Mouse (Mus musculus): Measurements from ENCODE around the gene Ccdc65.

The Ccdc65 gene

DNA sequence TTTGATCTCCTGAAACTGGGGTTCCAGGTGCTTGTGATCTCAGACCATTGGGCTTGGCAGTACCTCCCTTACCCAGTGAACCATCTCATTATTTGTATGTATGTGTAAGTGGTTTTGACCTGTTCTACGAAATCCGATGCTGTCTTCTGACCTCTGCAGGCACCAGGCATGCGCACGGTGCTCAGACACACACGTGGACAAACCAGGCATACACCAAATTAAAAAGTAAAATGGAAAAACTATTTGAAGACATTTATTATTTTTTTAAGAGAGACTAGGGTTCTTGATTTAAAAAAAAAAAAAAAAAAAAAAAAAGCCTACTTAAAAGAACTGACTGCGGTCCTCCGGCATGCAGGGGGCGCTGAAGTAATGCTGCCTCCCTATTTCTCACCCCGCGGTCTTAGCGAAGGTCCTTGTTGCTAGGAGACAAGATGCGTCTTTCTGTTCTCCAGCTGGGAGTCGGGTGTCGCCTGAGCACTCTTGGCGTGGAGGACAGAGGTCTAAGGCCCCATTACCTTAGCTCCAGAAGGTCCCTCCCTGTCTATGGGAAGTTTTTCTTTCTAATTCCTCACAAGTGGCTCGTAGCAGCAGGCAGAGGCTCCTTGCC is at the start of gene Ccdc65:
TSS of gene Ccdc65 (plus strand) at position 442 of the 607 bp plus-strand sequence.
- peak; percentile 87 for DNase-seq (ENCODE audit: low read depth)

DNA sequence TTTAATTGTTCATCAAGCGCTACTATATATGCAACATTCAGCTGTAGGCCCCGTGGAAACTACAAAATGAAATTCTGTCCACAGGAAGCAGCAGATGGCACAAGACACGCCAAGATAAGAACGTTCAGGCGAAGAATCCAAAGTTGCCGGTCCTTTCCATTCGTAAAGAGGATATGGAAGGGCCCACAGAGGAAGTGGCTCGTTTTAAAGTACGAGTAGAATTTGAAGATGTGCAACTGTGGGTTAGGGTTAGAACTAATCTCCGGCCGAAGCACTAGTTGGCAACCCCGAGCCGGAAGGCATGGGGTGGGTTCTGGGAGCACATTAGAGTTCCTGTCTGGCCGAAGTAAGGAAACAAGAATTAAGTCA is 45.8 kb upstream of the Ccdc65 start:
- DNase-seq (ENCODE audit: low read depth) = peak; percentile 78

DNA sequence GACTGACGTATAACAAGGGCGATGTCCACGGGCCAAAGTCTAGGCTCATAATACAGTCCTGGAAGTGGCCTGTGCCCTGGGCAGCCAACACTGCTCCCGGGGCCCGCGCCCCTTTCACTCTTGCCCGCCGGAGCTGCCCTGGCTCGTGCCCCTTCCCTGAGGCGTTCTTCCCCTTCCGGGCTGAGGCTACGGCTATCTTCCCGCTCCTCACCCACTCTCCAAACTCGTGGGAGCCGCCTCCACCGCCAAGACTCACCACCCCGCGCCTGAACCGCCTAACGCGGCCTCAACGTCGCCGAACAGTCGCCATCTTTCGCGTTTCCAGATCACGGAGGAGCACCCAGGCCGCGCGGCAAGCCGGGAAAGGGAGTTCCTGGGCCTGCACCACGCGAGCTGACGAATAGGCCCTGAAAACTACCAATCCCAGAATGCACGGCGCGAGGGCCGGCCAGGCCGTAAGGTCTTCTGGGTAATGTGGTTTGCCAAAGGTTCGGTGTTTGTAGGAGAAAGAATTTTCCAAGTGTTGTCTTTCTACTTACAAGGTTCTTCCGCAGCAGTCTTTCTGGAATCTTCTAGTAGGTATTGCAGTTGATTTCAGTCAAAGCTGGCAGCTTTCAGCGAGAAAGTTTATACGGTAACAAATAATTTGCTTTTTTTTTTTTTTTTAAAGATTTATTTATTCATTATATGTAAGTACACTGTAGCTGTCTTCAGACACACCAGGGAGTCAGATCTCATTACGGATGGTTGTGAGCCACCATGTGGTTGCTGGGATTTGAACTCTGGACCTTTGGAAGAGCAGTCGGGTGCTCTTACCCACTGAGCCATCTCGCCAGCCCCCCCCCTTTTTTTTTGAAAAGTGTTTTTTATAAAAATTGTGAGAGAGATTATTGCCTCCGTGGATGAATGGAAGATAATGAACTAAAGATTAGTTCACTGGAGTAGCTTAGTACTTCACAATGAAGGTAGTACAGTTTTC is 45.2 kb upstream of the Ccdc65 start, which contains the start of gene Ddx23:
TSS of gene Ddx23 (minus strand) at position 328 of the 979 bp plus-strand sequence.
- DNase-seq (ENCODE audit: low read depth) = peak; percentile 96

DNA sequence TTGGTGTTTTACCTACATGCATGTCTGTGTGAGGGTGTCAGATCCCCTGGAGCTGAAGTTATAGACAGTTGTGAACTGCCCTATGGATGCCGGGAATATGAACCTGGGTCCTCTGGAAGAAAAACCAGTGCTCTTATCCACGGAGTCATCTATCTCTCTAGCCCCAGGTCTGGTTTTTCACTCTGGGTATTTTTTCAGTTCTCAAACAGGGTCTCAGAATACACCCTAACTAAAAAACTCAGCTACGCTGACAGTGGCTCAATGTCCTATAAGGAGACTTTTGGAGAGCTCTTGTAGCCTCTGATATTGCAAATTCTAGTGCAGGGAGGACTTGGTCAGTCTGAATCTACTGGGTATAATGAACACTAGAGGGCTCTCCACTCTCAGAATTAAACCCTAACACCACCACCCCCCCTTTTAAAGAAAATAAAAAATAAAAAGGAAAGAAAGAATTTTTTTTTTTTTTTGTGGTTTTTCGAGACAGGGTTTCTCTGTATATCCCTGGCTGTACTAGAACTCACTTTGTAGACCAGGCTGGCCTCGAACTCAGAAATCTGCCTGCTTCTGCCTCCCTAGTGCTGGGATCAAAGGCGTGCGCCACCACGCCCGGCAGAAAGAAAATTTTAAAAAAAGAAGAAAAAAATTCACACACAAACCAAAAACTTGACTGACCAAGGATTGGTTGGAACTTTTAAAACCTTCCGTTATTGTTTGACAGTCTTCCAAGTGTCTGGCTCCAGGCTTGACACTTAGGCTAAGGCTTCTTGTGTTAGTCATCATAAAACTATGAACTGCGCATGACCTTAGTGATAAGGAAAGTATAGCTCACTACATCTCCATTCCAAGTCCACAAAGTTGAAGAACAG is 43.7 kb upstream of the Ccdc65 start:
- peak; percentile 67 for DNase-seq (ENCODE audit: low read depth)

DNA sequence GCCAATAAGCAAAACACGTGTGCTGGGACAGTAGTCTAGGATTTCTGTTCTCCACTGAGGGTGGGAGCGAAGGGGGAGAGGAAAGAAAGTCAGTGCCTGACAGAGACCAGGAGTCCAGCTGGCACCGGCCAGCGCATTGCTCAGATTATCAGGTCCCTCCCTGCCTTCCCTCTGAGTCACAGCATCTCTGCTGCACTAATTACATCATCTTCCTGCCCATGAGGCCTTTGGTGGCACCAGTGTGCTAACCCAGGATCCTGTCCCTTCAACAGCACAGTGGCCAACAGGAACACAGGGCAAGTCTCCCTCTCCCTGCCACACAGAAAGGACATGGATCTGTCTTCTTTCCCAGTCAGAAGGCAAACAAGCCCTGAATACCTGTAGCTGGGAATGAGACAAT is 35.4 kb upstream of the Ccdc65 start:
- DNase-seq (ENCODE audit: low read depth) = no peak

DNA sequence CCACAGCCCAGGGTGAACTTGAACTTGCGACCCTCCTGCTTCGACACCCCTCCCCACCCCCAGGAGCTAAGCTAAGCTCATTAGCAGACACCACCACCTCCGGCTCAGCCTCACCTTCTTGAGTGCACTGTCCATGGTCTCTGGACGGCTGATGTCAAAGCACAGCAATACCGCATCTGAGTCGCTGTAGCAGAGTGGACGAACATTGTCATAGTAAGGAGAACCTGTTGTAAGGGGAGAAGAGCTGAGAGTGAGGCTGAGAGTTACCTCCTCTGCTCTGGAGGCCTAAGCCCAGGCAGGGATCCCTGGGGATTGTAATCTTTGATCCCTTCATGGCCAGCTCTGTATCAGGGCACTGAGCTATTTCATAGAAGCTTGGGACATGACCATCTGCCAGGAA is 34.3 kb upstream of the Ccdc65 start:
- no peak for DNase-seq (ENCODE audit: low read depth)

DNA sequence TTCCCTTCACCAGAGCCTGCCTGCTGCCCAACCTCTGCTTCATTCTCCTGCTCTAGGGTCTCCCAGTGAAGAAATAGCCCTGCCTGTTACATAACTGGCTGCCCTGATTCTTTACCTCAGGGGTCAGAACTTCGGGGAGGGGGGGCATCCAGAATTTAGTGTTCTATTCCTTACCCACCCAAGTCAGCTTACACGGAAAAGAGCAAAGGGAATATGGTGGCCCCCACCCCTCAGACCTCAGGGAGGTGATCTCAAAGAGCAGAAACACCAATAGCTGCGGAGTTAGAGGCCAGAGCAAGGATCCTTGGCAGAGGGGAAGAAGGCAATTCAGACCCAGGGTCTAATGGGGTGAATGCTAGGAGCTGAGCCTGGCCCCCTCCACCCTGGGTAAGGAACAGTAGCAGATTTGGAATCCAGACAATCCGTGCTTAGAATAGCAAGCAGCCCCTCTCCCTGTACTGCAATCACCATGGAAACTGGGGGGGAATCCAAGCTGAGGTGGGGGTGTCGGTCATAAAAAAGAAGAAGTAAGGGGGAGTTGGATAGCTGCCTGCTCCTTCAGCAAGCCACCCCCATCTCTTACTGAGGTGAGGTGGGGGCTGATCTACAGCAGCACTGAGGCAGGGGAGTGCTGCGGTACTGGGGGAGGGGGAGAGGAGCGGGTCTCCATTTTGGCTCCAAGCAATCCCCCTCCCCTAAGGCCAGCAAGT is 33.6 kb upstream of the Ccdc65 start:
- DNase-seq (ENCODE audit: low read depth) = no peak

DNA sequence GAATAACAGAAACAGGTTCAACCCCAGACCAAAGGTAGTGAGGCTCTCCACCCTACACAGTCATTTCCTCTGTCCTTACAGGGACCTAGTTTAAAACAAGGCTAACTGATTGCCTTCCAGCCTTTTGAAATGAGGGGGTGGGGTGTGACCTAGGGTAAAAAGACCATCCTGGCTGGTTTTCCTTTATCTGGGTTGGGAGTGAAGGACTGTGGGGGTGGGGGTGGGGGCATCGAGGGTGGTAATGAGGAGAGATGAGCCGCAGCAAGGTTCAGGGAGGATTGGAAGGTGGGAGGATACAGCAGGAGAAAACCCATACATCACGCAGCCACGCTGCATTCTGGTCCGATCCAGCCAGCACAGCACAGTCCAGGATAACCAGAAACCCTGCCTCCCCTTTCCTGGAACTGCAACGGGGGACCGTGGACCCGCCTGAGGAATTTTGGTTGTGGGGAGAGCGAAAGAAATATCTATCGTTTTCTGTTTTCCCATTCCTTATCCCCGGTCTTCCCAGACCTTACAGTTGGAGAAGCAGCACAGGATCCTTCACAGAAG is 32.9 kb upstream of the Ccdc65 start:
- no peak for DNase-seq (ENCODE audit: low read depth)

DNA sequence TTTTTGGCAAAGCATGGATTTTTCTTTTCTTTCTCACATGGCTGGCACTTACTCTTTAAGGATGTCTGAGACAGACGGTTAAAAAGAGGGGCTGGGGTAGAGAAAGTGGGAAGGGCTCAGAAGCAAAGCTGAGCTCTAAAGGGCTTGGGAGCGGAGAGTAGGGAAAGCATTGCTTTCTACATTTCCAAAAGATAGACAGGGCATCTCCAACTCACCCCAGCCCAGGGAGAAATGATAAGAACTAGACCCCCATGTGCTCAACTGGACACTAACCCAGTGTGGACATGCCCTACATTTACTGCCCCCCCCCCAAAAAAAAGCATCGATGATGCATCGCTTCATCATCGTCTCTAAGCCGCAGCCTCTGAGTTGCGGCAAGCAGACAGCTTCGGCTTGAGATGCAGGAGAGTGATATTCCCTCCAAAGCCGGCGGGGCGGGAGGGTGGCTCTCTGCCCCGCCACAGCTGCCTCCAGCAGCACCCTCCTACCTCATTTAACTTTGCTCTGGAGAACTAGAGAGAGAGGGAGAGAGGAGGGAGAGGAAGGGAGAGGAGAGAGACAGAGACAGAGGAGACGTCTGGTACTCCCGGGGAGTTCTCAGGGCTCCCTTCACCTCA is 32.3 kb upstream of the Ccdc65 start:
- peak; percentile 30 for DNase-seq (ENCODE audit: low read depth)

DNA sequence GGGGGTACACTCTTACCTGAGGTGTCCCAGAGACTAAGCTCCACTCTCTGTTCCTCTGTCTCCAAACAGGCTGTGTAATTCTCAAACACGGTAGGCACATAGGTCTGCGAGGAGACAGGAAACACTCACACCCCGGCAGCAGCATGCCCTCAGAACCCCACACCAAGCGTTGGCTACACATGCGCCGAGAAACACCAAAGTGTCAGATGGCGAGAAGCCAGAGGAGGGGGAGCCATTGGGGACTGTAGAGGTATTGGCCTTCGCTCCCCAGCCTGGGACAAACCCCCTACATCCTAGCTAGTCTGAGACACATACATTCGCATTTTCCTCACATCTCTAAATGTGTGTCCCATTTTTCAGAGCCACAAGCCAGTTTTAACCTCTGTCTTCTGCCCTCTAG is 31.5 kb upstream of the Ccdc65 start:
- DNase-seq (ENCODE audit: low read depth) = peak; percentile 56

DNA sequence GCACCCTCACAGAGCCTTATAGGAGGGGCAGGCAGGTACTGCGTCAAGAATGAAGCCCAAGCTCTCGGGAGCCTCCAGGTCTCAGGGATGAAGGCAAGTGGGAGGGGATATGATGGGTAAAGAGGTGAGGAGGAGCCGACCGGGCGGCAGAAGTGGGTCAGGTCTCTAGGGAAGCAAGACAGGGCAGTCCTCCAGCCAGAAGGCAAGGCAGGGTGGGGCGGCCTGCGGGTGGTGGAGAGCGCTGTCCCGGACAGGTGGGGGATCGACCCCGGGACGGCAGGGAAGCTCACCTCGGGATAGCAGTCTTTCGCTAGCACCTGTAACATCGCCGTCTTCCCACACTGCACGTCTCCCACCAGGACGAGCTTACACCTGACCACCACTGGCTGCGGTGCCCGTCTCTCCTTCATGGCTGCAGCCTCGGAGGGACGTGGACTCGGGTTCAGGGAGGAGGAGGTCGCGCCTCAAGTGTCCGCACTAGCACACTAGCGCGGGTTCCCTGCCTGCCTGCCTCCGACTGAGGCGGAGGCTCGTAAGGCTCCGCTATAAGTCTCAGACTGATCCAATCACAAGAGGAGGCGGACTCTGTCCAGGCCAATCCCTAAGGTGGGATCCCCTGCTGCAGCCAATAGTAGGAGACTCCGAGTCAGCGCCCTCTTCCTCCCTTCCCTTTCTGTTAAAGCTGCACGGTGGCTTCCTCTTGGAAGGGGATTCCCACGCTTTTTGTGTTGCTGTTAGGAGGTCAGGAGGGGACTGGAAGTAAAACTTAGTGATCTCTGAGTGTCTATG is 30.9 kb upstream of the Ccdc65 start, which contains the start of gene Rnd1:
TSS of gene Rnd1 (minus strand) at position 522 of the 789 bp plus-strand sequence.
- peak; percentile 86 for DNase-seq (ENCODE audit: low read depth)

DNA sequence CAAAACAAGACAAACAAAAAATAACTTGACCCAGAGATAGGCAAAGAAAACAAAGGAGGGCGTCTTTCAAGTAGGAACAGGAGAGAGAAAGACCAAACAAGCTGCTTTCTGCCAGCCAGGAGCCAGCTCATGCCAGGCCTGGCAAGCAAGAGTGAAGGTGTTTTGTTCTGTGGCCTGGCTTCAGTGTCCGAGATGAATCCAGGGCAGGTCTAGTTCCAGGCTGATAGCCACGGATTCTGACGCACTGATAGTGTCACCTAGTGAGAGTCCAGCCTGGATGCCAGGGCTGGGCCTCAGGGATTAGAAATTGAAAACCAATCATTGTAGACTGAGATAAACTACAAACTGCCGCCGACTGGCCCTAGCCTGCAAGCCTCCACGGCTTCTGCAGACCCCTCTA is 30.0 kb upstream of the Ccdc65 start:
- DNase-seq (ENCODE audit: low read depth) = no peak

DNA sequence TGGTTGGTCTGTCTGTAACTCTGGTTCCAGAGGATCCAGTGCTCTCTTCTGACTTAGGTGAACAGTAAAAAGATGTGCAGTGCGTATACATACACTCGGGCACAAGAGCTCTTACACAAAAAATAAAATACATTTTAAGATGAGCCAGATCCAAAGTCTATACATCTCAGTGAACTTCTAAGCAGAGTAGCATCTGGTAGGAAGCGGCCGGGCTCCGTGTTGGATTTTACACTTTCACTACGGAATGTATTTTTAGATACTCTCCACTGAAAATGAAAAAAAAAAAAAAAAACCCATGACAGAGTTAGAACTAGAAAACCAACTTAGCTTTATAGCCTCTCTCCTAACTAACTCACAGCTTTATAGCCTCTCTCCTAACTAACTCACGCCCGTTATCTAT is 27.3 kb upstream of the Ccdc65 start:
- DNase-seq (ENCODE audit: low read depth) = no peak

DNA sequence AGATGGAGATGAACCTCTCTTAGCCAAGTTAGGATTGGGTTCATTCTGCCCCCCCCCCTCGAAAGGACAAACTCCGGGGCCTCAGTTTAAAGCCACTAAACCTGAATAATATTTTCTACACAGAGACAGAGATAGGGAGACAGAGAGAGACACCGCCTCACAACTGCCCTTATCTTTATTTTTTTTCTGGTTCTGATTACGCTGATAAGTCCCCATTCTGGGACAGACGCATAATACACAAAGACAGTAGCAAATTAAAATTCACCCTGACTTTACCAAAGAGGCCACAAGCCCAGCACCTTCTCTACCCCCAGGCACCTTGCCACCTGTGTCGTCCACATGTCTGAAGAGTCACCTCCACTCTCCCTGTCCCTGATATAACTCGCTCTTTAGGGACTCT is 26.4 kb upstream of the Ccdc65 start:
- no peak for DNase-seq (ENCODE audit: low read depth)

DNA sequence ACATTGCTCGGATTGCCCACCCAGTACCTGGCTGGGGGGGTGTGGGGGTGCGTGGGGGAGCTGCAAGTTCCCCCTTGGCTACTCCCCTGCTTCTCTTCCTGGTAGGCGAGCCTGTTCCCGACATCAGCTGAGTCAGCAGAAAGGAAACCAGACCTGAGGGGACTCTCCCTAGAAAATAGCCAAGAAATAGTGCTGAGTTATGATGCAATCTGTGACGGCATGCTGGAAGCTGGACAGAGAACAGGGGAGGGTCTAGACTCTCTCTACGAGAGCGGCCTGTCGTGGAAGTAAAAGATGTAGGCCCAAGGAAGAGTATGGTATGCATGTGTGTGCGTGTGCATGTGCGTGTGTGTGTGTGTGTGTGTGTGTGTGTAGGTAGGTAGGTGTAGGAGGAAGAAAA is 24.8 kb upstream of the Ccdc65 start:
- no peak for DNase-seq (ENCODE audit: low read depth)

DNA sequence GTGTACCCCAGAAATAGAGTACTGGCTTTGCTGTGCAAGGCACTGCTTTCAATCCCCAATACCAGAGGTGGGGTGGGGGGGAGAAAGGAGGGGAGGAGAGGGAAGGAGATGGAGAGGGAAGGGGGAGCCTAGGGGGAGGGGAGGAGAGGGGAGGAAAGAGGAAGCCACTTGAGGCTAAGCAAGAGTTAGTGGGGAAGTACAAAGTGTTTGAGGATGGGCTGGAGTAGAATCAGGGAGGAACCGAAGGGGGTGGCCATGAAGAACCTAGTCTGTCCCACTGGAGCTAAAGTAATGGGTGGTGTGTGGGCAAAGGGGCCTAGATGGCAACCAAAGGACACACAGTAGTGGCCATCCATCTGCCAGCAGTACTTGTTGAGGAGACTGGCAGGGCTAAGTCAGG is 24.3 kb upstream of the Ccdc65 start:
- DNase-seq (ENCODE audit: low read depth) = no peak

DNA sequence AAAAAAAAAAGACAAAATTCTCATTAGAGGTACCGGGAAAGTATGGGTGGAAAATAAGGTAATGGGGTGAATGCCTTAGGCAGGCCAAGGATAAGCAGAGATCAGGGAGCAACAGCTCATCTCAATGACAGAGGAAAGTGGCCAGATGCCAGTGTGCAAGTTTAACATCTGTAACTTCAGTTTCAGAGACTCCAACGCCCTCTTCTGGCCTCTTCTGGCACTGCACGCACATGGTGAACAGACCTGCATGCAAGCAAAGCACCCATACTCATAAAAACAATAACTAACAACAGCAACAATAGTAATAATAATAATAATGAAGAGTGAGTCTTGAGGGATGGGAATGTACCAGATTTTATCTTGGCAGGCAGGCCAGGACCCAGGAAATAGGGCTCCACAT is 22.1 kb upstream of the Ccdc65 start:
- DNase-seq (ENCODE audit: low read depth) = no peak

DNA sequence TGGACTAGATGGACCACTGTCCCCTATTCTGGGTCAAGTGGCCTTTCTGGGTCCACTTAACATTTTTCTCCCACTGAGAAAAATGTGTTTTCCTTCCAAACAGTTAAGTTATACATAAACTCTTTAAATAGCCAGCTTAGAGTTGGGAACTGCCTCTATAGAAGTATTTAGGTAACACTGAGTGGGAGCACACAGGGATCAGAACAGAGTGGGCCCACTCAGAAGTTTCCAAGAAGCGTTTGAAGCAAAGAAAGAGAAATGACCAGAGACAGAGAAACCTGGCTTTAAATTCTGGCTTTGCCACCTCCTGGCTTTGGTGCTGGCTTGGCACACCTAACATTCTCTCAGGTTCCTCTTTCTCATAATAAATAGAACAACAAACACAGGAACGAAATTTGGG is 18.3 kb upstream of the Ccdc65 start:
- DNase-seq (ENCODE audit: low read depth) = no peak

DNA sequence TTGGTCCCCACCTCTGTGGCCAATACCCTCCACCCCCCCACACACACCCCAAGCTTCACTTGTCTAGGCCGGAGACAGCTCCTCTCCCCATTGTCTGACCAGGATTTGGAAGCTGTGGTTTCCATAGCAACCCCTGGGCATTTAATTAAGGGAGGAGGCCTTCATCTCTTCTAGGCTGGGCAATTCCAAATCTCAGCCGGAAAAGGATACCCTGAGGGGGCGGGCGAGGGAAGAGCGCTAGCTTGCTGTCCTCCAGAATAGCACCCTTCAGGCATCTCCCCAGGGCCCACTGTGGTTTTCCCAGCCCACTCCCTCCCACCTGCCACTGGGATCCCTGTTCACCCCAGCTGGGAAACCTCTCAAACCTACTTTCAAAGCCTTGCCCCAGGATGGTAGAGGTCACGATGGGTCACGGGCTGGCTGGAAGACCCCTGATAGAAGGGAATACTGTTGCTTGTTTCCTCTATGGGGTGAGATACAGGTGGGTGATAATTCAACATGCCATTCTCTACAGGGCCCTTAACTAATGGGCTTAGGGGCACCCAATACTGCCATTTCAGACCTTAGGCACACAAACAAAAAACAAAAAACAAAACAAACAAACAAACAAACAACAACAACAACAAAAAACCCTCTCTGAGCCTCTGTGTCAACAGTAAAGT is 16.4 kb upstream of the Ccdc65 start:
- DNase-seq (ENCODE audit: low read depth) = no peak
